Mouse (Mus musculus) small intestine, adult 2 months (tissue): ENCODE data around the gene C2cd3.

Experiments
- CTCF ChIP-seq: fragments of 200-500 bp; IDR thresholded peaks from 2 replicates; pipeline ENCODE4 v1.5.1; 2012; ENCODE audit warnings: low read depth, mild to moderate bottlenecking, control low read depth, inconsistent platforms, low read length, moderate library complexity, mixed read lengths; ENCODE audit not compliant: insufficient replicate concordance, insufficient read length; ENCODE audit errors: extremely low read depth
- POLR2A ChIP-seq: fragments of 200-500 bp; IDR thresholded peaks from 2 replicates; pipeline ENCODE4 v1.6.1; 2012; ENCODE audit warnings: low read depth, mild to moderate bottlenecking, control low read depth, inconsistent platforms, low read length, moderate library complexity

DNA sequence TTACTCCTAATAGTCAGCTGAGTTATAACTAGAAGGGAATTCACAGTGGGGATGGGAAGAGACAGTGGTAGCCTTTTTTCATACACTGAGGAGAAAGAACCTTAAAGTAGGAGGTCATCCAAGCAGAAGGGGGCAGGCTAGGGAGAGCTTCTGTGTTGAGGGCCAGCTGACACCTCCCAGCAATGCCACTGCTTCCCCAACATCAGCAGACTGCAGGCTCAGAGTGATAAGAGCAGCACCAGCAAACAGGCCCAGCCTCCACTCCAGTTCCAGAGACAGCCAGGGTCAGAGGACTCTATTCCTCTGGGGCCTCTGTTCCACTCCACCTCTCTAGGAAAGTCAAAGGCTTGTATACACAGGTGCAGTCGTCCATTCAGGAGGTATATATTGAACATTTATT is 86.1 kb downstream of the C2cd3 start:
- TF ChIP-seq CTCF (no peak), POLR2A (no peak)
